Mouse (Mus musculus): Measurements from ENCODE around the gene Ndufb4.

DNA sequence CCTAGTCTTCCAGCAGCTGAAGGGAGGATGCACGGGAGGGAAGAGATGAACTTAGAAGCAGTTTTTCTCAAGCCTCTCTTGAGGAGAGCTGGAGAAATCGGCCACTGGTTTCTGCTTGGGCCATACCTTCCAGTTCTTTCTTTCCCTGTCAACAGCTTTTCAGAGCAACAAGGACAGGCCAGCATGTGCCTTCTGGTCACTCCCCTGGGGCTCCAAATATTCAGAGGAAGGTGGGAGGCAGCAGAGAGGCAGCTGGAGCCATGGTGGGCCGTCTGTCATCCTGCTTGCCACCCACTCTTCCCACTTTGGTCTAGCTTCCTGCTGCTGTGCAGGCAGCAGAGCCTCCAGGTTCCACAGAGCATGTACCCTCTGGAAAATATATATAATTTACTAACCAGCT lies 36.6 kb downstream of the Ndufb4 start:
- TF ChIP-seq CTCF (IDR thresholded peaks at IDR 0.05; ENCODE audit: extremely low read depth, insufficient read depth, low read length), result no peak
- no peak for TF ChIP-seq POLR2A (IDR thresholded peaks at IDR 0.05; ENCODE audit: extremely low read depth, insufficient read depth, low read length)

All from cortical plate, adult 2 months (tissue).